Mouse (Mus musculus) brain, embryonic 14.5 days (tissue): Measurements from ENCODE around the gene Cdyl.

Experiments
- CTCF ChIP-seq: fragments of 200-500 bp; IDR thresholded peaks from 2 replicates; pipeline ENCODE4 v1.5.1; 2012; ENCODE audit warnings: inconsistent platforms, mild to moderate bottlenecking, moderate library complexity, borderline replicate concordance; ENCODE audit not compliant: insufficient read depth, insufficient read length; ENCODE audit errors: extremely low read depth
- POLR2A ChIP-seq: fragments of 200-500 bp; IDR thresholded peaks from 2 replicates; pipeline ENCODE4 v1.6.1; 2012; ENCODE audit warnings: mild to moderate bottlenecking, inconsistent platforms, borderline replicate concordance; ENCODE audit not compliant: poor library complexity, insufficient read depth, insufficient read length, severe bottlenecking; ENCODE audit errors: extremely low read depth

DNA sequence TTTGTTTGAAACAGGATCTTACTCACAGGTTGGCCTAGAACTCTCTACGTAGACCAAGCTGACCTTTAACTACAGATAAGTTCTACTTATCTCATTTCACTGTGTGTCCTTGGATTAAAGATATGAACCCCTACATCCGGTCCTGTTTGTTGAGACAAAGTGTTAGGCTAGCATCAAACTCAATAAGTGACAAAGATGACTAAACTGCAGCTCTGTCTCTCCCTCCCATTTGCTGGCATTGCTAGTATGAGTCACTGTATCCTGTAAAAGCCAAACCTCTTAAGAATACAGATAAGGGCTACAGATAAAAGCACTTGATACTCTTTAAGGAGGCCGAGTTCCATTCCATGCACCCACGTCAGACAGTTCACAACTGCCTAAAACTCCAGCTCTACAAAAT, 72.5 kb downstream of the Cdyl start:
- no peak for TF ChIP-seq POLR2A
- TF ChIP-seq CTCF = no peak
